Mouse (Mus musculus) layer of hippocampus, postnatal 14 days (tissue): ENCODE results near the gene Nrros. TPM values are rescaled to one million over a fixed set of nuclear protein-coding genes. Genes with fewer than 3 reads are reported as not detected.
A peak's percentile ranks its signal among the peaks of the same experiment; 100 is the strongest.
"Not testable (repeated sequence)": the region's sequence is repeated elsewhere in the genome, so short reads cannot be mapped to it uniquely, and the experiment has no call there.

Experiments used
- DNase-seq, 2 experiments: peaks; one replicate each; pipeline ENCODE4 v3.0.0; 2021 to 2022; ENCODE audit warnings: low spot score in 2 of 2, mixed read lengths in 1 of 2
- total RNA-seq, 2 experiments: library from RNA; stranded (reverse); gene quantifications; 2 replicates each; pipeline ENCODE4 v1.2.3; 2021

The Nrros gene
- total RNA-seq, 2 experiments from 2014 or later, result 10.6 to 11.7 TPM

- DNase-seq, result no peak
These were observed 49.2 kb downstream of the Nrros start for GRCm38 (mm10) chr16:32116186-32116585.

- no peak for DNase-seq
These were observed 49.6 kb downstream of the Nrros start for GRCm38 (mm10) chr16:32115781-32116180.

- peak; percentile 83 to 88 for DNase-seq
These were observed 50.3 kb downstream of the Nrros start for GRCm38 (mm10) chr16:32114968-32115695.

- no peak for DNase-seq
These were observed 51.0 kb downstream of the Nrros start for GRCm38 (mm10) chr16:32114406-32114805.

- peak; percentile 33 to 65 for DNase-seq
These were observed 51.7 kb downstream of the Nrros start for GRCm38 (mm10) chr16:32113541-32114218.

GRCm38 (mm10) chr16:32110951-32111699, 54.3 kb downstream of the Nrros start:
- DNase-seq, result no peak

GRCm38 (mm10) chr16:32108578-32108977, 56.8 kb downstream of the Nrros start:
- DNase-seq, result no peak

GRCm38 (mm10) chr16:32108170-32108569, 57.2 kb downstream of the Nrros start:
- DNase-seq, result no peak

GRCm38 (mm10) chr16:32107342-32108045, 57.9 kb downstream of the Nrros start:
- DNase-seq, result no peak

- no peak for DNase-seq
These were observed 59.7 kb downstream of the Nrros start for GRCm38 (mm10) chr16:32105698-32106097.

GRCm38 (mm10) chr16:32102295-32102694, 63.1 kb downstream of the Nrros start:
- DNase-seq, result no peak

GRCm38 (mm10) chr16:32099638-32100150, 65.7 kb downstream of the Nrros start, which contains the start of the genes Pigx and Cep19:
TSS of gene Pigx (minus strand) at chr16:32099740.
TSS of gene Cep19 (plus strand) at chr16:32099800.
- DNase-seq, result peak; percentile 88 to 92

GRCm38 (mm10) chr16:32098897-32099637, 66.3 kb downstream of the Nrros start:
- DNase-seq, result no peak

GRCm38 (mm10) chr16:32097757-32098156, 67.6 kb downstream of the Nrros start:
- not testable (repeated sequence) for DNase-seq

Other genes with a start within 250 kb of the Nrros start
- gene Pigz, start 231.7 kb downstream of the Nrros start, total RNA-seq, result 10 to 100 TPM; 10.5 to 13.1 TPM
- gene 0610012G03Rik, start 217.1 kb downstream of the Nrros start, total RNA-seq, result 10 to 100 TPM; 49.5 to 50.8 TPM
- 10 to 100 TPM; 47.8 to 52.5 TPM for gene Ncbp2, start 217.1 kb downstream of the Nrros start, total RNA-seq
- gene Senp5, start 162.3 kb downstream of the Nrros start, total RNA-seq, result 10 to 100 TPM; 40.0 to 43.4 TPM
- 10 to 100 TPM; 33.3 TPM for gene Pak2, start 86.3 kb downstream of the Nrros start, total RNA-seq
- gene Pigx, start 65.9 kb downstream of the Nrros start, total RNA-seq, result 10 to 100 TPM; 29.2 to 29.7 TPM
- gene Cep19, start 65.8 kb downstream of the Nrros start, total RNA-seq, result 10 to 100 TPM; 61.5 to 65.9 TPM
- gene Bex6, start 14.2 kb upstream of the Nrros start, total RNA-seq, result not detected
- gene Fbxo45, start 81.6 kb upstream of the Nrros start, total RNA-seq, result 10 to 100 TPM; 42.8 to 43.1 TPM
- 10 to 100 TPM; 10.7 to 12.8 TPM for gene Wdr53, start 81.6 kb upstream of the Nrros start, total RNA-seq
- under 1 TPM in 1 of 2 experiments, not detected in 1; 0.30 TPM for gene Smco1, start 105.9 kb upstream of the Nrros start, total RNA-seq
- gene Rnf168, start 111.9 kb upstream of the Nrros start, total RNA-seq, result 10 to 100 TPM; 22.7 to 24.7 TPM
- 10 to 100 TPM; 57.1 to 59.4 TPM for gene Ubxn7, start 166.7 kb upstream of the Nrros start, total RNA-seq
- not detected for gene Tm4sf19, start 234.9 kb upstream of the Nrros start, total RNA-seq